Mouse (Mus musculus) macrophage (primary cell): ENCODE measurements around the gene Cbl. TPM values are rescaled to one million over a fixed set of nuclear protein-coding genes. Genes with fewer than 3 reads are reported as not detected.

ENCODE experiments used
- H3K27ac ChIP-seq: fragments of 350-480 bp; formaldehyde crosslinking; 2 replicates; pipeline ENCODE4 v1.9.0; 2021
- H3K36me3 ChIP-seq: fragments of 350-480 bp; formaldehyde crosslinking; 2 replicates; pipeline ENCODE4 v1.9.0; 2021; ENCODE audit errors: inconsistent target
- H3K4me3 ChIP-seq: fragments of 350-480 bp; formaldehyde crosslinking; 2 replicates; pipeline ENCODE4 v1.9.0; 2021; ENCODE audit errors: inconsistent target
- H3K79me2 ChIP-seq: fragments of 350-480 bp; formaldehyde crosslinking; 2 replicates; pipeline ENCODE4 v1.9.0; 2021; ENCODE audit errors: inconsistent target
- WGBS: methylation state at CpG from one replicate; pipeline ENCODE4 v1.1.7; 2026; ENCODE audit warnings: inconsistent platforms; ENCODE audit not compliant: missing documents; 5-methylcytosine and 5-hydroxymethylcytosine counted together
- polyA plus RNA-seq: library from polyadenylated mRNA; stranded (reverse); fragments of 250-400 nt; gene quantifications from 3 replicates; pipeline ENCODE4 v1.2.4, GENCODE M21; 2018; ENCODE audit warnings: inconsistent platforms

Gene Cbl
- polyA plus RNA-seq, 1 experiment from 2014 or later = 37.9 TPM

GRCm38 (mm10) chr9:44107110-44107509 is 126.7 kb downstream of the Cbl start, which contains the start of gene C1qtnf5:
C1qtnf5 (plus strand) TSS chr9:44107245.
- H3K36me3 ChIP-seq = no peaks in the 10 kb centered on the region
- H3K4me3 ChIP-seq = no peak within 1 kb of the TSS
- WGBS = 95% methylated on average over 4 of the region's 8 CpGs
- H3K27ac ChIP-seq = no peak within 1 kb of the TSS
- H3K79me2 ChIP-seq = peaks cover 49% of the 10 kb centered on the region

GRCm38 (mm10) chr9:44106596-44106995 is 127.3 kb downstream of the Cbl start:
- Histone ChIP-seq H3K4me3 (no peak overlapping the region), H3K27ac (no peak overlapping the region), H3K36me3 (no peaks in the 10 kb centered on the region), H3K79me2 (peaks cover 44% of the 10 kb centered on the region)
- 96% methylated on average over 4 of the region's 4 CpGs for WGBS

GRCm38 (mm10) chr9:44106182-44106581 is 127.7 kb downstream of the Cbl start:
- 96% methylated on average over 7 of the region's 7 CpGs for WGBS
- peaks cover 43% of the 10 kb centered on the region for H3K79me2 ChIP-seq
- no peak overlapping the region for H3K27ac ChIP-seq
- H3K36me3 ChIP-seq = no peaks in the 10 kb centered on the region
- no peak overlapping the region for H3K4me3 ChIP-seq

GRCm38 (mm10) chr9:44105781-44106180 is 128.1 kb downstream of the Cbl start:
- no peaks in the 10 kb centered on the region for H3K36me3 ChIP-seq
- no peak overlapping the region for H3K27ac ChIP-seq
- peaks cover 43% of the 10 kb centered on the region for H3K79me2 ChIP-seq
- 89% methylated on average over 10 of the region's 10 CpGs for WGBS
- no peak overlapping the region for H3K4me3 ChIP-seq

DNA sequence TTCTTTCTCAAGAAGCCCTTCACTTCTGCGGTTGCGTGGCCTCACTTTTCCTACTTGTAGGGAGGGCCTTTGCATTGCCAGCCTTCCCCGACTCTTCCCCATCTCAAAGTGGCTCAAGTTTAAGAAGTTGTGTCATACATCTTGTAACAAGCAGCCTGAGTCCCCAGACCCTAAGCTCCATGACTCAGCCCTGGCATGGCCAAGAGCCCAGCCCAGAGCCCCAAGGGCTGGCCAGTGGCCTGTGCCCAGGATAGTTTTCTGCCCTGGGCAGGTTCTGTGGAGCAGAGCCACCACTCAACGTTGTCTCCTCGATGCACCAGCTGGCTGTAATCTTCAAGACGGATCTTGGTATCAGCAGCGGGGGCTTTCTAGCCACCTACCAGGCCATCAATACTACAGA is 129.0 kb downstream of the Cbl start:
- H3K79me2 ChIP-seq = peaks cover 35% of the 10 kb centered on the region
- H3K4me3 ChIP-seq = no peak overlapping the region
- no peaks in the 10 kb centered on the region for H3K36me3 ChIP-seq
- 89% methylated on average over 7 of the region's 7 CpGs for WGBS
- no peak overlapping the region for H3K27ac ChIP-seq

DNA sequence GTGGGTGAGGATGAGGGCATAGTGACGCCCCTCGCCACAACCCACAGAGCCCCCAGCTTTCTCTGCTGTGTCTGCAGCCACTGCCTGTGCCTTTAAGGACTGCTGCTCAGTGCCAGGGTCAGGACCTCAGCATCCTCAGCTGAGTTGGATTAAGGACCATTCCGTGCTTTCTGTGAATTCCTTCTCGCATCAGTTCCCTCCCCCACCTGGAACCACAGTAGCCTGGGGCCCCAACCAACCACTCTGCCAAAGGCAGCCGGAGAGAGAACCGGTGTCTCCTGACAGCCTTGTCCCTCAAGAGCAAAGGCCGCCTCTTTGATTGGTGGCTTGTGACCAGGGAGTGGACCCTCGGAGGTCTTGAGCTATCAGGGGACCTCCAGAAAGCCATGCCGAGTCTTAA is 132.4 kb downstream of the Cbl start, which contains the start of gene Mfrp:
Mfrp (plus strand) TSS at position 240 of the 400 bp plus-strand sequence.
- Histone ChIP-seq H3K4me3 (no peak within 1 kb of the TSS), H3K79me2 (peaks cover under 1% of the 10 kb centered on the region; the same call in 1 of the 2 replicates), H3K27ac (no peak within 1 kb of the TSS), H3K36me3 (no peaks in the 10 kb centered on the region)
- WGBS = 93% methylated on average over 9 of the region's 9 CpGs

GRCm38 (mm10) chr9:44096536-44096935 is 137.3 kb downstream of the Cbl start:
- 90% methylated on average over 9 of the region's 9 CpGs for WGBS
- H3K79me2 ChIP-seq = no peaks in the 10 kb centered on the region
- no peak overlapping the region for H3K4me3 ChIP-seq
- H3K27ac ChIP-seq = no peak overlapping the region
- H3K36me3 ChIP-seq = peaks cover 7% of the 10 kb centered on the region; the same call in 1 of the 2 replicates

- no peaks in the 10 kb centered on the region for H3K79me2 ChIP-seq
- no peak overlapping the region for H3K27ac ChIP-seq
- H3K36me3 ChIP-seq = peaks cover 7% of the 10 kb centered on the region; the same call in 1 of the 2 replicates
- 93% methylated on average over 9 of the region's 9 CpGs for WGBS
- H3K4me3 ChIP-seq = no peak overlapping the region
Measured at GRCm38 (mm10) chr9:44095781-44096180, 138.1 kb downstream of the Cbl start.

- Histone ChIP-seq H3K4me3 (no peak overlapping the region), H3K79me2 (no peaks in the 10 kb centered on the region), H3K36me3 (peaks cover 7% of the 10 kb centered on the region; the same call in 1 of the 2 replicates), H3K27ac (no peak overlapping the region)
- 29% methylated on average over 3 of the region's 3 CpGs for WGBS
Measured at GRCm38 (mm10) chr9:44094737-44095136, 139.1 kb downstream of the Cbl start.

DNA sequence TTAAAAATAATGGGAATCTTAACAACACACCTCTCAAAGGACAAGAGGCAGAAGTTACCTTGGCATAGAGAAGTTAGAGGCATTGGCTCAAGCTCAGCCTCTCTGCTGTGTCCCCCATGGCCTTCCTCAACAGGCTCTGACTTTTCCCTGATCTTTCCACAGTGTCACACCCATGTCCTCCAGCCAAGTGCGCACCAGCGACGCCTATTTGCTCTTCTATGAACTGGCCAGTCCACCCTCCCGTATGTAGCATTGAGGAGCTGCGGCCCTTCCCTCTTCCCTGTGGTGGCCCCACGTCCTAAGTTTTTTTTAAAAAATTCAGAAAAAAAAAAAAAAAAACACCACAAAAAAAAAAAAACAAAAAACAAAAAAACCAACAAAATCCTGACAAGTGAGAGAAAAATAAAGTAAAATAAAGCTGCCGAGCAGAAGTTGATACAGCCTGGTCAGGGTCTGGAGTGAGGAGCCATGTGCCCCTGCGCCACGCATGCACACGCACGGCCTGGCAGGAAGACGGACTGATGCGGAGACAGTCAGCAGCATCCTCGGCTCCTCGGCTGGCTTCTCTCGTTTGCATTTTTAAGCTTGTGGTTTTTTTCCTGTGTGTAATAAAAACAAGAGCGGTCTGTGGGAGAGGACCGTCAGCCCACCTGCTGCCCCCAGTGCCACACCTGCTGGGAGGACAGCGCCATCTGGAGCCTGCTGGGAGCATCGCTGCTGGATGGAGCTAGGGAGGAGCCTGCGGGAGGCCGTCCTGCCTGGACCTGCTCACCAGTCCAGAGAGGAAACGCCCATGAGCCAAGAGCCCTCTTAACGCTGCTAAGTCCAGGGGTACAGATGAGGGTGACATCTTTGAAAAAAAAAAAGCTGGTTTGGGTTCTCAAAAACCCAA is 140.0 kb downstream of the Cbl start:
- Histone ChIP-seq H3K4me3 (no peak overlapping the region), H3K27ac (no peak overlapping the region)
- WGBS = 50% methylated on average over 19 of the region's 24 CpGs

More for the DNA sequence above, 140.0 kb downstream of the Cbl start:
- Histone ChIP-seq H3K36me3 (peaks cover 7% of the 10 kb centered on the region; the same call in 1 of the 2 replicates), H3K79me2 (no peaks in the 10 kb centered on the region)

Other genes starting within 250 kb of the Cbl start
- gene Thy1, start 190.7 kb downstream of the Cbl start, polyA plus RNA-seq = 0.38 to 0.87 TPM in 2 of 3 replicates, not detected in the other
- 0.59 to 3.4 TPM (median 2.0 TPM) in 3 replicates for gene Usp2, start 167.0 kb downstream of the Cbl start, polyA plus RNA-seq
- gene Mfrp, start 132.3 kb downstream of the Cbl start, polyA plus RNA-seq = not detected in 3 replicates
- not detected in 3 replicates for gene C1qtnf5, start 126.8 kb downstream of the Cbl start, polyA plus RNA-seq
- 0.06 TPM in 1 of 3 replicates, not detected in the others for gene Gm49380, start 120.5 kb downstream of the Cbl start, polyA plus RNA-seq
- gene Rnf26, start 120.5 kb downstream of the Cbl start, polyA plus RNA-seq = 13.3 to 20.0 TPM (median 18.3 TPM) in 3 replicates
- gene Mcam, start 99.6 kb downstream of the Cbl start, polyA plus RNA-seq = 0.11 to 0.30 TPM in 2 of 3 replicates, not detected in the other
- gene Ccdc153, start 6.6 kb upstream of the Cbl start, polyA plus RNA-seq = not detected in 3 replicates
- not detected in 3 replicates for gene Pdzd3, start 17.4 kb upstream of the Cbl start, polyA plus RNA-seq
- gene Nlrx1, start 34.5 kb upstream of the Cbl start, polyA plus RNA-seq = 3.3 to 8.7 TPM (median 6.8 TPM) in 3 replicates
- not detected in 3 replicates for gene Abcg4, start 54.6 kb upstream of the Cbl start, polyA plus RNA-seq
- 5.9 to 13.1 TPM (median 6.2 TPM) in 3 replicates for gene Hinfp, start 71.6 kb upstream of the Cbl start, polyA plus RNA-seq
- gene C2cd2l, start 86.2 kb upstream of the Cbl start, polyA plus RNA-seq = 17.1 to 41.1 TPM (median 22.0 TPM) in 3 replicates
- gene Dpagt1, start 92.0 kb upstream of the Cbl start, polyA plus RNA-seq = 30.6 to 40.7 TPM (median 36.3 TPM) in 3 replicates
- gene H2afx, start 100.6 kb upstream of the Cbl start, polyA plus RNA-seq = 7.9 to 22.2 TPM (median 12.3 TPM) in 3 replicates
- 22.5 to 38.8 TPM (median 27.1 TPM) in 3 replicates for gene Hmbs, start 110.2 kb upstream of the Cbl start, polyA plus RNA-seq
- gene Vps11, start 127.6 kb upstream of the Cbl start, polyA plus RNA-seq = 37.9 to 56.3 TPM (median 40.2 TPM) in 3 replicates
- 49.0 to 86.2 TPM (median 57.6 TPM) in 3 replicates for gene Hyou1, start 145.4 kb upstream of the Cbl start, polyA plus RNA-seq
- 4.7 to 13.1 TPM (median 12.6 TPM) in 3 replicates for gene Slc37a4, start 162.8 kb upstream of the Cbl start, polyA plus RNA-seq
- 1,052 to 1,678 TPM (median 1,580 TPM) in 3 replicates for gene Rps25, start 173.1 kb upstream of the Cbl start, polyA plus RNA-seq
- gene Trappc4, start 173.6 kb upstream of the Cbl start, polyA plus RNA-seq = 45.6 to 95.6 TPM (median 69.5 TPM) in 3 replicates
- gene Ccdc84, start 184.5 kb upstream of the Cbl start, polyA plus RNA-seq = 10.3 to 20.3 TPM (median 11.3 TPM) in 3 replicates
- gene Foxr1, start 207.1 kb upstream of the Cbl start, polyA plus RNA-seq = not detected in 3 replicates
- gene Upk2, start 220.9 kb upstream of the Cbl start, polyA plus RNA-seq = not detected in 3 replicates
- 5.3 to 6.6 TPM (median 6.0 TPM) in 3 replicates for gene Bcl9l, start 248.8 kb upstream of the Cbl start, polyA plus RNA-seq